24 mouse cellular contexts compared by ENCODE assay signal in the genomic region with DNA sequence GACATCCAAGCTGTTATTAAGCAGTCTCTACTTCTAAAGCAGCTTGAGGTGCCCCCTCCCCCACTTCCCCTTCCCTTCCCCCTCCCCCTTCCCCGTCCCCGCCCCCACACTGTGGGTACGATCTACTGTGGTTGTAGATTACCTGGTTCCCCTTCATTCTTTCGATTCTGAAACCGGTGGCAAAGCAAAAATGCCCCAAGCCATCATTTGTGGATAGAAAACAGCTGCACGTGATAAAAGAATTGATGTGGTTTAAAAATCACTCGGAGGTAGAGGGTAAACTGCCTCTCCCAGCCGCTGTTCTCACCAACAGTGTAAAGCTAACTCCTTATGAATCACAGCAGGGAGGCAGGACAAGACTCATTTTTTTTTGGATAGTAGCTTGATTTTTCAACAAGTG. TPM values are rescaled to one million over a fixed set of nuclear protein-coding genes. Genes with fewer than 3 reads are reported as not detected.
DNase-seq lines count a peak whose midpoint lies in the region; ATAC-seq and TF ChIP-seq lines count a peak whose summit lies in the region.
"Had no signal": no experiment of that assay in that cellular context is flagged by ENCODE, and none has a peak within 500 bp of the region (broad histone marks: within the 10 kb centered on the region; RNA-seq: fewer than 3 reads in every experiment).

No protein-coding gene starts in this region.

- no peaks in the 10 kb centered on the region for H3K4me1 ChIP-seq in intestine, embryonic 14.5 days (replicated peaks; ENCODE audit: control insufficient read depth, insufficient read depth, low read length)
- H3K4me1 ChIP-seq in intestine, embryonic 15.5 days (replicated peaks) = no peaks in the 10 kb centered on the region
- H3K4me1 ChIP-seq: embryonic facial prominence, embryonic 15.5 days; heart, embryonic 15.5 days; limb, embryonic 15.5 days; lung, embryonic 15.5 days had no signal

- no peak overlapping the region for H3K9ac ChIP-seq in intestine, embryonic 14.5 days (ENCODE audit: low read length)
- no peak overlapping the region for H3K9ac ChIP-seq in intestine, embryonic 15.5 days
- H3K9ac ChIP-seq: embryonic facial prominence, embryonic 15.5 days; heart, embryonic 15.5 days; hindbrain, embryonic 14.5 days; limb, embryonic 15.5 days; liver, embryonic 15.5 days; lung, embryonic 15.5 days; neural tube, embryonic 15.5 days had no signal

- H3K36me3 ChIP-seq in intestine, embryonic 14.5 days (ENCODE audit: control insufficient read depth, insufficient read depth, low read length) = no peaks in the 10 kb centered on the region
- no peaks in the 10 kb centered on the region for H3K36me3 ChIP-seq in intestine, embryonic 15.5 days
- H3K36me3 ChIP-seq: embryonic facial prominence, embryonic 15.5 days; heart, embryonic 15.5 days; limb, embryonic 15.5 days; liver, embryonic 15.5 days; lung, embryonic 15.5 days; neural tube, embryonic 15.5 days had no signal

- intact Hi-C loops in gastrocnemius, adult 2 months (cut with DNase I) = loop anchor here (5.0 kb wide), 1 partner anchor 147 kb away; no protein-coding TSS in a partner anchor

- no peak for ATAC-seq in intestine, embryonic 14.5 days (replicated peaks; ENCODE audit: low FRiP score, low TSS enrichment, low read depth)
- ATAC-seq in intestine, embryonic 15.5 days = no peak
- peak; percentile 75 for ATAC-seq in granulocyte monocyte progenitor cell, adult 5-6 weeks (replicated peaks; ENCODE audit: poor library complexity, severe bottlenecking)
- ATAC-seq in neutrophil, adult 5-6 weeks (ENCODE audit: extremely low read depth, insufficient number of reproducible peaks, low FRiP score, poor library complexity, severe bottlenecking) = 0 out of 2 replicates have a peak, but pooled peaks have one; percentile 6
- ATAC-seq: forebrain, embryonic 14.5 days had no signal

- DNase-seq in intestine, embryonic 14.5 days (ENCODE audit: low spot score) = peak; percentile 15
- DNase-seq in CD4-positive, CD25-positive, alpha-beta regulatory T cell, adult 2 months (ENCODE audit: low read depth, low spot score) = peak; percentile 50
- DNase-seq in right cerebral cortex, postnatal 10 days (ENCODE audit: low spot score in 2 of 2) = no peak
- no peak for DNase-seq in gastrocnemius, adult 2 months
- DNase-seq: adrenal gland, postnatal 14 days; cerebellum, adult 8-10 months; gastrocnemius, postnatal 25 days; heart, postnatal 4 days; kidney, adult 11 months; layer of hippocampus, adult 9-11 months; lung, postnatal 36 days; thymus, postnatal 25 days had no signal

- H3K27ac ChIP-seq in intestine, embryonic 14.5 days (ENCODE audit: low read depth) = no peak overlapping the region
- no peak overlapping the region for H3K27ac ChIP-seq in intestine, embryonic 15.5 days
- H3K27ac ChIP-seq in gastrocnemius, adult 2 months = no peak overlapping the region
- H3K27ac ChIP-seq: embryonic facial prominence, embryonic 15.5 days; heart, embryonic 15.5 days; hindbrain, embryonic 14.5 days; limb, embryonic 15.5 days; liver, embryonic 15.5 days; lung, embryonic 15.5 days; neural tube, embryonic 15.5 days had no signal

- H3K9me3 ChIP-seq in intestine, embryonic 14.5 days (ENCODE audit: control insufficient read depth, low read length) = no peaks in the 10 kb centered on the region
- no peaks in the 10 kb centered on the region for H3K9me3 ChIP-seq in intestine, embryonic 15.5 days
- H3K9me3 ChIP-seq: embryonic facial prominence, embryonic 15.5 days; heart, embryonic 15.5 days; limb, embryonic 15.5 days; liver, embryonic 15.5 days; lung, embryonic 15.5 days; neural tube, embryonic 15.5 days had no signal

- 69% methylated on average over 8 of the region's 8 CpGs for WGBS in intestine, embryonic 14.5 days
- 80% methylated on average over 8 of the region's 8 CpGs for WGBS in intestine, embryonic 15.5 days

- no peak for TF ChIP-seq CTCF in gastrocnemius, adult 2 months (IDR thresholded peaks at IDR 0.05)

- no peak overlapping the region for H3K4me2 ChIP-seq in intestine, embryonic 14.5 days (ENCODE audit: low read length)
- H3K4me2 ChIP-seq in intestine, embryonic 15.5 days (replicated peaks) = no peak overlapping the region
- H3K4me2 ChIP-seq: embryonic facial prominence, embryonic 15.5 days; heart, embryonic 15.5 days; hindbrain, embryonic 14.5 days; limb, embryonic 15.5 days; liver, embryonic 15.5 days; lung, embryonic 15.5 days; neural tube, embryonic 15.5 days had no signal

- H3K4me3 ChIP-seq in intestine, embryonic 14.5 days (ENCODE audit: low read depth, low read length) = no peak overlapping the region
- H3K4me3 ChIP-seq in intestine, embryonic 15.5 days (replicated peaks) = no peak overlapping the region
- no peak overlapping the region for H3K4me3 ChIP-seq in gastrocnemius, adult 2 months
- H3K4me3 ChIP-seq: embryonic facial prominence, embryonic 15.5 days; heart, embryonic 15.5 days; limb, embryonic 15.5 days; liver, embryonic 15.5 days; lung, embryonic 15.5 days; neural tube, embryonic 15.5 days had no signal

- H3K27me3 ChIP-seq in intestine, embryonic 14.5 days (replicated peaks; ENCODE audit: control insufficient read depth, insufficient read depth, low read length) = no peaks in the 10 kb centered on the region
- no peaks in the 10 kb centered on the region for H3K27me3 ChIP-seq in intestine, embryonic 15.5 days (replicated peaks)
- H3K27me3 ChIP-seq: embryonic facial prominence, embryonic 15.5 days; heart, embryonic 15.5 days; limb, embryonic 15.5 days; liver, embryonic 15.5 days; lung, embryonic 15.5 days; neural tube, embryonic 15.5 days had no signal

RNA-seq across cellular contexts. Expression of gene Snrpf, which starts 25.3 kb away (rescaled TPM):
- polyA plus RNA-seq in intestine, embryonic 14.5 days (2014; fragmentation: Nextera tagmentation; extraction: Ambion mirVana) = 147 and 151 TPM in 2 replicates
- polyA plus RNA-seq in intestine, embryonic 15.5 days (2015; fragmentation: Nextera tagmentation; extraction: Ambion mirVana) = 110 and 122 TPM in 2 replicates
- 231 and 253 TPM in 2 replicates for total RNA-seq in granulocyte monocyte progenitor cell, adult 5-6 weeks (2014; fragmentation: Nextera tagmentation)
- total RNA-seq in granulocyte monocyte progenitor cell, adult 5-6 weeks (2017) = 215 and 233 TPM in 2 replicates
- total RNA-seq in neutrophil, adult 5-6 weeks (2017) = 27.2 and 40.0 TPM in 2 replicates
- 1 to 10 TPM; 6.5 to 8.9 TPM for total RNA-seq in gastrocnemius, adult 2 months (2021)

RNA-seq across cellular contexts. Expression of gene Ntn4, which starts 25.6 kb away (rescaled TPM):
- 0.52 and 0.65 TPM in 2 replicates for polyA plus RNA-seq in intestine, embryonic 14.5 days (2014; fragmentation: Nextera tagmentation; extraction: Ambion mirVana)
- 0.29 and 0.47 TPM in 2 replicates for polyA plus RNA-seq in intestine, embryonic 15.5 days (2015; fragmentation: Nextera tagmentation; extraction: Ambion mirVana)
- not detected in 2 replicates for total RNA-seq in granulocyte monocyte progenitor cell, adult 5-6 weeks (2014; fragmentation: Nextera tagmentation)
- not detected in 2 replicates for total RNA-seq in granulocyte monocyte progenitor cell, adult 5-6 weeks (2017)
- total RNA-seq in neutrophil, adult 5-6 weeks (2017) = not detected in 2 replicates
- 10 to 100 TPM in 1 of 2 experiments, 1 to 10 TPM in 1; 6.7 to 14.8 TPM for total RNA-seq in gastrocnemius, adult 2 months (2021)
- total RNA-seq: MEL had no signal

Comparison
In these comparisons a context has a peak if more than half of its experiments do, and no peak if none do; other contexts are left out.
1. ATAC-seq: peak in granulocyte monocyte progenitor cell, adult 5-6 weeks (single experiment) and neutrophil, adult 5-6 weeks (single experiment); none in intestine, embryonic 14.5 days (single experiment) and intestine, embryonic 15.5 days (single experiment).
2. DNase-seq: peak in intestine, embryonic 14.5 days (single experiment) and CD4-positive, CD25-positive, alpha-beta regulatory T cell, adult 2 months (single experiment); none in right cerebral cortex, postnatal 10 days (0 of 2) and gastrocnemius, adult 2 months (single experiment).